12 mouse cellular contexts compared by ENCODE assay signal in genomic region chr9:120769679-120770078, GRCm38 (mm10).
DNase-seq lines count a peak whose midpoint lies in the region; ATAC-seq and TF ChIP-seq lines count a peak whose summit lies in the region.
"Had no signal": no experiment of that assay in that cellular context is flagged by ENCODE, and none has a peak within 500 bp of the region (broad histone marks: within the 10 kb centered on the region; RNA-seq: fewer than 3 reads in every experiment).

No protein-coding gene starts in this region.

- peak overlapping the region; percentile 54 for H3K27ac ChIP-seq in hindbrain, embryonic 10.5 days
- no peak overlapping the region for H3K27ac ChIP-seq in hindbrain, embryonic 14.5 days
- peak overlapping the region; percentile 56 for H3K27ac ChIP-seq in embryonic facial prominence, embryonic 14.5 days (replicated peaks; ENCODE audit: low read depth, low read length)
- H3K27ac ChIP-seq: hindbrain, embryonic 15.5 days had no signal

- no peaks in the 10 kb centered on the region for H3K79me2 ChIP-seq in myocyte (ENCODE audit: control insufficient read depth, insufficient read depth)

- H3K36me3 ChIP-seq in hindbrain, embryonic 10.5 days: no peaks in the 10 kb centered on the region
- no peaks in the 10 kb centered on the region for H3K36me3 ChIP-seq in hindbrain, embryonic 14.5 days (replicated peaks; ENCODE audit: control insufficient read depth, insufficient read depth)
- H3K36me3 ChIP-seq in embryonic facial prominence, embryonic 14.5 days (ENCODE audit: control insufficient read depth, insufficient read depth, low read length): no peaks in the 10 kb centered on the region
- no peaks in the 10 kb centered on the region for H3K36me3 ChIP-seq in myocyte (ENCODE audit: control insufficient read depth, insufficient read depth)
- H3K36me3 ChIP-seq: heart, embryonic 12.5 days; hindbrain, embryonic 15.5 days had no signal

- H3K9ac ChIP-seq in hindbrain, embryonic 14.5 days: no peak overlapping the region
- H3K9ac ChIP-seq in embryonic facial prominence, embryonic 14.5 days (ENCODE audit: low read depth, low read length): 0 out of 2 replicates have a peak overlapping the region, but pooled peaks have one; percentile 5
- H3K9ac ChIP-seq: heart, embryonic 12.5 days; hindbrain, embryonic 15.5 days had no signal

- no peaks in the 10 kb centered on the region for H3K27me3 ChIP-seq in hindbrain, embryonic 10.5 days (ENCODE audit: insufficient read depth, poor library complexity, severe bottlenecking)
- H3K27me3 ChIP-seq in hindbrain, embryonic 14.5 days (ENCODE audit: control insufficient read depth, insufficient read depth, low read length): no peaks in the 10 kb centered on the region
- H3K27me3 ChIP-seq in embryonic facial prominence, embryonic 14.5 days (replicated peaks; ENCODE audit: control insufficient read depth, insufficient read depth, low read length): no peaks in the 10 kb centered on the region
- no peaks in the 10 kb centered on the region for H3K27me3 ChIP-seq in myocyte (ENCODE audit: control insufficient read depth, insufficient read depth, insufficient read length)
- H3K27me3 ChIP-seq: heart, embryonic 12.5 days; hindbrain, embryonic 15.5 days had no signal

- ATAC-seq in hindbrain, embryonic 14.5 days (ENCODE audit: low FRiP score): no peak
- peak; percentile 63 for ATAC-seq in embryonic facial prominence, embryonic 14.5 days (ENCODE audit: low read depth)

- H3ac ChIP-seq in myocyte (ENCODE audit: control insufficient read depth, insufficient read length): no peak overlapping the region

- TF ChIP-seq POLR2A in myocyte (IDR thresholded peaks at IDR 0.05; ENCODE audit: insufficient read length, low read depth): no peak

- WGBS in hindbrain, embryonic 10.5 days: 30% methylated on average over 7 of the region's 7 CpGs
- WGBS in hindbrain, embryonic 14.5 days: 30% methylated on average over 7 of the region's 7 CpGs
- 5% methylated on average over 7 of the region's 7 CpGs for WGBS in embryonic facial prominence, embryonic 14.5 days

- no peak overlapping the region for H3K4me3 ChIP-seq in hindbrain, embryonic 10.5 days
- no peak overlapping the region for H3K4me3 ChIP-seq in hindbrain, embryonic 14.5 days (replicated peaks; ENCODE audit: low read length)
- H3K4me3 ChIP-seq in embryonic facial prominence, embryonic 14.5 days (ENCODE audit: low read depth, low read length): no peak overlapping the region
- H3K4me3 ChIP-seq in myocyte: no peak overlapping the region
- H3K4me3 ChIP-seq: heart, embryonic 12.5 days; hindbrain, embryonic 15.5 days had no signal

- H3K4me2 ChIP-seq in hindbrain, embryonic 14.5 days (replicated peaks): no peak overlapping the region
- no peak overlapping the region for H3K4me2 ChIP-seq in embryonic facial prominence, embryonic 14.5 days (ENCODE audit: low read depth, low read length)
- peak overlapping the region; percentile 27 for H3K4me2 ChIP-seq in myocyte (ENCODE audit: low read depth)
- H3K4me2 ChIP-seq: heart, embryonic 12.5 days; hindbrain, embryonic 15.5 days had no signal

- no peak for DNase-seq in hindbrain, embryonic 10.5 days (ENCODE audit: low spot score)
- no peak for DNase-seq in hindbrain, embryonic 14.5 days (ENCODE audit: low spot score)
- peak; percentile 15 for DNase-seq in MN1 (ENCODE audit: low spot score)
- peak; percentile 85 for DNase-seq in embryonic facial prominence, embryonic 14.5 days (ENCODE audit: low spot score)
- DNase-seq in liver: no peak
- DNase-seq in spleen, postnatal 36 days (ENCODE audit: low spot score in 2 of 2): no peak
- DNase-seq in adrenal gland, adult 2 months: no peak
- DNase-seq: adrenal gland, postnatal 14 days; lung, postnatal 14 days had no signal

- 0 out of 2 replicates have a peak, but pooled peaks cover 5% of the 10 kb centered on the region for H3K9me3 ChIP-seq in hindbrain, embryonic 10.5 days
- H3K9me3 ChIP-seq in hindbrain, embryonic 14.5 days (ENCODE audit: control insufficient read depth, low read length): no peaks in the 10 kb centered on the region
- no peaks in the 10 kb centered on the region for H3K9me3 ChIP-seq in embryonic facial prominence, embryonic 14.5 days (ENCODE audit: control insufficient read depth, low read length)
- H3K9me3 ChIP-seq: hindbrain, embryonic 15.5 days had no signal

- H3K4me1 ChIP-seq in hindbrain, embryonic 10.5 days (replicated peaks): peaks cover 24% of the 10 kb centered on the region
- no peaks in the 10 kb centered on the region for H3K4me1 ChIP-seq in hindbrain, embryonic 14.5 days (replicated peaks; ENCODE audit: control insufficient read depth, insufficient read depth, low read length)
- peaks cover 25% of the 10 kb centered on the region for H3K4me1 ChIP-seq in embryonic facial prominence, embryonic 14.5 days (ENCODE audit: control insufficient read depth, insufficient read depth, low read length)
- H3K4me1 ChIP-seq: heart, embryonic 12.5 days had no signal

TF ChIP-seq in myocyte, 11 proteins besides CTCF, POLR2A, EP300 and RAD21:
- TF ChIP-seq USF1 (IDR thresholded peaks at IDR 0.05; ENCODE audit: low read depth): no peak
TF ChIP-seq in myocyte: peak in this region for 0.

Comparison
In these comparisons a context has a peak if more than half of its experiments do, and no peak if none do; other contexts are left out.
1. DNase-seq: peak in MN1 (single experiment) and embryonic facial prominence, embryonic 14.5 days (single experiment); none in hindbrain, embryonic 10.5 days (single experiment), hindbrain, embryonic 14.5 days (single experiment), liver (single experiment), spleen, postnatal 36 days (0 of 2) and adrenal gland, adult 2 months (single experiment).